Mouse (Mus musculus): ENCODE data around the gene Rps6ka4.

Rps6ka4 gene

GRCm38 (mm10) chr19:6840475-6841291 is at the start of gene Rps6ka4:
Rps6ka4 (minus strand) TSS chr19:6840636.
- DNase-seq, result peak; percentile 61

GRCm38 (mm10) chr19:6877965-6878364 is 37.5 kb upstream of the Rps6ka4 start:
- DNase-seq, result no peak

DNA sequence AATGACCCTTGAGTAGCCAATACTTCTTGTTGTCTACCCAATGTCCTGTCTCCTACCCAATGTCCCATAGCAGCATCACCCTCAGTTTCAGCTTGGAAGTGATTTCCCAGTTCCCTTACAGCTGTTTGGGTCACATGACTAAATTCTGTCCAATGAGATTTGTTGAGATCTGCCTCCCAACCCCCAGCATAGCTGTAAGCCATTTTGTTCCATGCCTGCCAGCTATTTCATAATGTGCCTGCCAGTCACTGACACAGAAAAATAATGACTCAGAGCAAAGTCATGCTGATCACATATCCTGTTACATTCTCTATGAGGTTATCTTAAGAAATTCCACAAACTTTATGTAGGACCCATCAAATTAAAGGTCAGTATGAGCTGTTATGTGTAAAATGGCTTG is 36.4 kb upstream of the Rps6ka4 start:
- DNase-seq, result no peak

DNA sequence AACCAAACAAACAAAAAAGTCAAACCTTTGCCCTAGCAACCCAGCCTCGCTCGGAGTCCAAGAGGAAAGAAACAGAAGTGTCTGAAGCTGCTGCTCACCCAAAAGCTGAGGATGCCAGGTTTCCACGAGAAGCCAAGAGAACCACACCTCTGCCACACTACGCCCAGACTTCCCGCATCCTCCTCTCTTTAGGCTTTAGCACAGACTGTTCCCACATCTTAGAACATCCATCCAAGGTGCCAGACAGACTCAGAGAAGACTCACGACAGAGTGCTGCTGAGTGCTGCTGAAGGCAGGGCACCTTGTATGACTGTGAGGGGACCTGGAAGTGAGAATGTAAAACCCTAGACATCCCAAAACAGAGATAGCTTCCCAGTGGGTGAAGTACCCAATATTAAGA is 35.4 kb upstream of the Rps6ka4 start:
- no peak for DNase-seq

DNA sequence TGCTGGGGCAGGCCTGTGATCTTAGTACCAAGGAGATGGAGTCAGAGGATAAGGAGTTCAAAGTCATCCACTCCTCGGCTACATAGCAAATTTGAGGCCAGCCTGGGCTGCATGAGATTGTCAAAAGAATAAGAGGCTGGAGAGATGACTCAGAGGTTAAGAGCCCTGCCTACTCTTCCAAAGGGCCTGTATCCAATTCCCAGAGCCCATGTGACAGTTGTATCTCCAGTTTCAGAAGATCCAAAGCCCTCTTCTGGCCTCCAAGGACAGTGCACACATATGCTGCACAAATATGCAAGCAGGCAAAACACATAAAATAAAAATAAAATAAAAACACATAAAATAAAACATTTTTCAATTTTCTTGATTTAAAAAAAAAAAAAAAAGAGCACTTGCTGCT is 33.8 kb upstream of the Rps6ka4 start:
- no peak for DNase-seq

DNA sequence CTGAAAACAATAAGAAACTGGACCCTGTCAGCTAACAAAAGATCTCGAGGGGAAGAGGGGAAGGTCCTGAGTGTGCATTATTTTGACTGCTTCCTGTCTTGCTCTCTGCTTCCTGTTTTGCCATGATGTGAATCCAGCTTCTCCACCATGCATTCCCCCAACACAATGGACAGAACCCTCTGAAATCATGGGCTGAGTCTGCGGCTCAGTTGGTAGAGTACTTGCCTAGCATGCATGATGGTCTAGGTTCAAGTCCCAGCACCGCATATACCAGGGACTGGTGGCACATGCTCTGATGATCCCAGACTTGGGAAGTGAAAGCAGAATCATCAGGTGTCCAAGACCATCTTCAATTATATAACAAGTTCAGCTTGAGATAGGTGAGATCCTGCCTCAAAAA is 32.3 kb upstream of the Rps6ka4 start:
- DNase-seq, result no peak

- no peak for DNase-seq
These were observed 31.3 kb upstream of the Rps6ka4 start for GRCm38 (mm10) chr19:6871574-6872271.

DNA sequence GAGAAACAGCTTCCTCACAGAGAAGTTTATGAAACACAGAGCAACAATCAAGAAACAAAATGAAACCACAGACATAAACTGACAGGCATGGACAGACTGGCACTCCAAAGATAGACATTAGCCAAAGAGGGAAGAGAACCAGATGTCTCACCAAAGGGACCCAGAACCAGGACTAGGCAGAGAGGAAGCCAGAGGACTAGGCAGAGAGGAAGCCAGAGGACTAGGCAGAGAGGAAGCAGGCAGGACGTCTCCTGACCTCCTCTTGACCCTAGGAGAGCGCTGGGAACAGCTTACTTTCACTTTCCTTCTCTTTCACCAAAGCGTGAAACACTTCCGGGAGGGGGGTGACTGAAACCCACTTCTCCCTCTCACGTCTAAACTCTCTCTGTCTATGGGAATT is 28.9 kb upstream of the Rps6ka4 start:
- DNase-seq, result no peak

DNA sequence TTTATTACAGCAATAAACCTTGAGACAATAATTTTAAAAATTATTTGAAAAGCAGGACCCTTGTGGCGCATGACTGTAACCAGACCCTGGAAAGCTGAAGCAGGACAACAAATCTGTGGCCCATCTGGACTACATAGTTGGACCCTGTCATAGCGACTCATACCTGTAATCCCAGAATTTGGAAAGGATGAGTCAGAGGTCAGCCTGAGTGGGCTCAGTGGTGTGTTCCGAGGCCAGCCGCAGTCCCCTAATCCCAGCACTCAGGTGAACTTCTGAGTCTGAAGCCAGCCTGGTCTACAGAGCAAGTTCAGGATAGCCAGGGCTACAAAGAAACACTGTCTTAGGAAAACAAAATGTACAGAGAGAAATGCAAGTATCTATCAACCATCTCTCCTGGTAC is 21.0 kb upstream of the Rps6ka4 start:
- DNase-seq, result no peak

- DNase-seq, result no peak
These were observed 20.3 kb upstream of the Rps6ka4 start for GRCm38 (mm10) chr19:6860706-6861105.

DNA sequence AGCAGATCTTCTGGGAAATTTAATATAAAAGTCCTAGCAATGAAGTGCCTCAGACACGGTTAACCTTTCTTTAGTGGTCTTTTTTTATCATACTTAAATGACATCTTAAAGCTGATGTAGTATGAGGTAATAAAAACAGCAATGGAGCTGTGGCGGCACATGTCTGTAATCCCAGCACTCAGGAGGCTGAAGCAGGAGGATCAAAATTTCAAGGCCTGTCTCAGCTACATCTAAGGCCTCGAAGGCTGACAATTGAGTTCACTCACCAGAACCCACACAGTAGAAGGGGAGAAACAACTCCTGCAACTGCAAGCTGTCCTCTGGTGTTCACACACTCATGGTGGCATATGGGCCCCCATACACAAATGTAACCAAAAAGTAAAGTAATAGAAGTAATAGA is 19.5 kb upstream of the Rps6ka4 start:
- DNase-seq, result no peak

- no peak for DNase-seq
These were observed 18.7 kb upstream of the Rps6ka4 start for GRCm38 (mm10) chr19:6859032-6859651.

DNA sequence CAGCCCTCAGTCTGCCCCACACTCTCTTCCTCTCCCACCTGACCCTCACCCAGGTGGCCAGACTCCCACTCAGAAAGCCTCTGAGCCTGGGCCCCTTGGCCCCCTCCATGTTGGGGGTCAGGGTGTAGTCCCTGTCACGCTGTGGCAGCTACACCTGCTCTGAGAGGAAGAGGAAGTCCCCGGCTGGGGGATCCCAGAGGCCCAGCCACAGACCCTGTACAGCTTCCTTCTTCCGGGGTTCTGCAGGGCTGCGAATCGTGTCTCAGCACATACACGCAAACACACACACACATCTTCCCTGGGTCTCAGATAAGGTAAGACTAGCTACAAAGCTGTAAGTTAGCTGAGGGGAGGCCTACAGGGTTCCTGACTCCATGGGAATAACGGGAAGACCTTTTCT is 17.6 kb upstream of the Rps6ka4 start, which contains the start of gene Ccdc88b:
Ccdc88b (minus strand) TSS at position 181 of the 400 bp plus-strand sequence.
- no peak for DNase-seq

- no peak for DNase-seq
These were observed 17.1 kb upstream of the Rps6ka4 start for GRCm38 (mm10) chr19:6857391-6858005.

- no peak for DNase-seq
These were observed 16.5 kb upstream of the Rps6ka4 start for GRCm38 (mm10) chr19:6857003-6857360.

GRCm38 (mm10) chr19:6856281-6857002 is 16.0 kb upstream of the Rps6ka4 start:
- no peak for DNase-seq

DNA sequence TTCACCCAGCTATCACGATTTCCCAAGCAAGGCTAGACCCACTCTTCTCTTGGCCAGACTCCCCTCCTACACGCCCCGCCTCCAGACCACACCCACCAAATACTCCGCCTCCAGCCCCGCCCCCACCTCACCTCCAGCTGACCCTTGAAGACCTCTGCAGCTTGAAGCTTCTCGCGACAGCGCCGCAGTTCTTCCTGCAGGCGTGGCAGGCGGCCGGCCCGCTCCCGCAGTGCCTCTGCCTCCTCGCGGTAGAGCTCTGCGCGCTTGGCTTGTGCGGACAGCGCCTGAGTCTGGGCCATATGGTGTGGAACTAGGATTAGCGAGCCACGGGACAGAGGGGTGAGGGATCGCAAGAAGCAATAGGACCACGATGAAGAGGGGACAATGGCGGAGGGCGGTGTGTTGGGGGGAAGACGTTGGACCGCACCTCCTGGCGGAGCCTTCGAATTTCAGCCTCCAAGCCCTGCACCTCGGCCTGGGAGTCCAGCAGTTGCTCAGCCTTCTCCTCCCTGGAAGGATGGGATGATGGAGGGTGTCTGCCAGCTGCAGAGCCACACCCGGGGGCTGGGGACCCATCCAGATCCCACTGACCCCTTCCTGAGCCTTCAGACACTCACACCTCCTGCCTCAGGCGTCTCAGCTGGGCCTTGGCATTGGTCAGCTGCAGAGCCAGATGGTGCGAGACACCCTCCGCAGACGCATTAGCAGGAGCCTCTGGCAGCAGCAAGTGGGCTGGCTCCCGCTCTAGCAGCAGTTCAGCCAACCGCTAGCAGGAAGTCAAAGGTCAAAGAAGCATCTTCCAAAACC is 15.0 kb upstream of the Rps6ka4 start:
- DNase-seq, result peak; percentile 53

- no peak for DNase-seq
These were observed 14.2 kb upstream of the Rps6ka4 start for GRCm38 (mm10) chr19:6854658-6855057.

GRCm38 (mm10) chr19:6853903-6854302 is 13.5 kb upstream of the Rps6ka4 start:
- no peak for DNase-seq

DNA sequence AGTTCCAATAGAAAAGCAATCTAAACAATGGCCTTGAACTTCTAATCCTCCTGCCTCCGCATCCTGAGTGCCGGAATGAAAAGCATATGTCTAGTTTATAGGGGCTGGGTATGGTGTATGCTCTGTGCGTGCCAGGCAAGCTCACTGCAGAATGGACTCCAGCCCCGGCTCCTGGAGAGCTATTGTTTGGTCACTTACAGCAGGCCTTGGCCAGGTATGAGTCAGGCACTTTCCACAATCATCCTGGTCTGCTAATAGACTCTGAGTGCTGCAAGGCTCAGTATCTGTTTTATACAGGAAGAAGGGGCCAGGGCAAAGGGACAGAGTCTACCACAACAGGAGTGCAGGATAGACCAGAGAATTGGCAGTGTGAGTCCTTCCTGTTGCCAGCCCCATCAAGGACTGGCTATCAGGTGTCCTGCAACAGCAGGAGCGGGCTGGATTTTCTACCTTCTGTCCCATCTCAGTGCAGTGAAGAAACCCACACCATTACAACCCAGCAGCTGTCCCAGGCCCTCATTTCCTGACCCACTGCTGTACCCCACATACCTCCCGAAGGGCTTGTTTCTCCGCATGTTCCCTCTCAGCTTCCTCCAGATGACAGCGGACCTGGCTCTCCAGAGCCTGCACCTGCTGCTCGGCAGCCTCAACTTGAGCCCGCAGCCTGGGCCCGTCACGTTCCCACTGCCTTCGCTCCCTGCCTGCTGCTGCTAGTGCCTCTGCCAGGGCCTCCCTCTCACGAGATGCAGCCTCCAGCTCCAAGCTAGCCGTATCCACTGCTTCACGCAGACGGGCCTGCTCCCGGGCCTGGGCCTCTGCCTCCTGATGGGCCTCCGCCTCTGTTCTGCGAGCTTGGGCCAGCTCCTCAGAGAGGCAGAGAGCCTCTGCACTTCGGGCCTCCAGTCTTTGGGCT is 12.2 kb upstream of the Rps6ka4 start:
- DNase-seq, result no peak

DNA sequence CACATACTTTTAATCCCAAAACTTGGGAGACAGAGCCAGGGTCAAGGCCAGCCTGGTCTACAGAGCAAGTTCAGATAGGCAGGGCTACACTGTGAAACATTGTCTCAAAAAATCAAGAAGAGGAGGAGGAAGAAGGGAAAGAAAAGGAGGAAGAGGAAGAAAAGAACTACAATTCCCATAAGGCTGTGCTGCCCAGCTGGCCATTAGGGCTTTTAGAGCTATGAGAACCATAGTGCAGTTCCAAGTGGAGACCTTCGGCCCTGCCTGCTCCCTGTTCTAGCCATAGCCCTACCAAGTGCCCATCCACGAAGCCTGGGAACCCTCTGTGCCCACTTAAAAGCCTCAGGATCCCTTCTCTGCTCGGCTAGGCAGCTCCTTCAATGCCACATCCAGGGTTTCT is 11.1 kb upstream of the Rps6ka4 start:
- no peak for DNase-seq
